Mouse (Mus musculus) olfactory bulb, adult 2 months (tissue): ENCODE measurements around the gene Inpp5d.

Experiments
- CTCF ChIP-seq: fragments of 200-500 bp; IDR thresholded peaks from 2 replicates; pipeline ENCODE4 v1.5.1; 2012; ENCODE audit warnings: low read depth, mild to moderate bottlenecking, low read length, moderate library complexity; ENCODE audit not compliant: insufficient read depth
- POLR2A ChIP-seq: fragments of 200-500 bp; IDR thresholded peaks from 2 replicates; pipeline ENCODE4 v1.6.1; 2012; ENCODE audit warnings: mild to moderate bottlenecking, low read depth, low read length, moderate library complexity; ENCODE audit not compliant: insufficient read depth

DNA sequence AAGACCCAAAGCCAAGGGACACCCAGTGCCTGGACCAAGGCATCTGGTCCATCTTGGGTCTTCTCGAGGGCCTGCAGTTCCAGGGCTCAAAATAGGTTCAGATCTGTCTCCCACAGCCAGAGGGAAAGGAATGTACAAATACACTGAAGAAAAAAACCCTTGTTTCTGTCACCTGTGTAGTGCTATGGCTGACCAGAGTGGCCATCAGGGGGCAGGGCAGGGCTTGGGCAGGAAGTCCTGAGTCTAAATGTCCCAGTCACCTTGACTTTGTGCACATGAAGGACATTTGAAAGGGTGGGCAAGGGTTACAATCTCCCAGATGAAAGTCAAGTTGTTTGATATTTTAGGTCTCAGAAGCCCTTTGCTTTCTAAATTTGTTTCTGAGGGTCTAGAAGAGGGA is 46.9 kb downstream of the Inpp5d start:
- no peak for TF ChIP-seq POLR2A
- no peak for TF ChIP-seq CTCF
